Mouse (Mus musculus) effector memory CD4-positive, alpha-beta T cell, adult 7 months (primary cell): ENCODE measurements around the gene Sstr3. TPM values are rescaled to one million over a fixed set of nuclear protein-coding genes. Genes with fewer than 3 reads are reported as not detected.

Source experiments
- polyA plus RNA-seq: library from polyadenylated mRNA; unstranded; fragments of 100-300 nt; shearing (Covaris generic); gene quantifications from one replicate; pipeline ENCODE4 v1.2.1, GENCODE M21; 2017

Sstr3 gene
- polyA plus RNA-seq: not detected

GRCm38 (mm10) chr15:78544561-78545001 lies at the start of gene Sstr3:
Gene Sstr3 (minus strand): TSS chr15:78544685.

GRCm38 (mm10) chr15:78572658-78573397 lies 28.3 kb upstream of the Sstr3 start, which contains the start of gene Rac2:
Gene Rac2 (minus strand): TSS chr15:78572783.

GRCm38 (mm10) chr15:78530671-78531450 lies 13.6 kb downstream of the Sstr3 start, which contains the start of gene C1qtnf6:
Gene C1qtnf6 (minus strand): TSS chr15:78531416.

GRCm38 (mm10) chr15:78494968-78495406 lies 49.5 kb downstream of the Sstr3 start, which contains the start of gene Il2rb:
Gene Il2rb (minus strand): TSS chr15:78495271.

Other genes with a start within 250 kb of the Sstr3 start
- not detected for gene Csf2rb2, start 239.0 kb downstream of the Sstr3 start, polyA plus RNA-seq
- 1.4 TPM for gene Csf2rb, start 218.9 kb downstream of the Sstr3 start, polyA plus RNA-seq
- not detected for gene Tex33, start 148.8 kb downstream of the Sstr3 start, polyA plus RNA-seq
- 1.5 TPM for gene Tst, start 138.8 kb downstream of the Sstr3 start, polyA plus RNA-seq
- gene Mpst, start 138.3 kb downstream of the Sstr3 start, polyA plus RNA-seq: 1.9 TPM
- gene Kctd17, start 116.1 kb downstream of the Sstr3 start, polyA plus RNA-seq: 18.1 TPM
- gene Tmprss6, start 76.1 kb downstream of the Sstr3 start, polyA plus RNA-seq: 0.37 TPM
- 698 TPM for gene Il2rb, start 49.4 kb downstream of the Sstr3 start, polyA plus RNA-seq
- gene C1qtnf6, start 13.3 kb downstream of the Sstr3 start, polyA plus RNA-seq: 1.9 TPM
- gene Rac2, start 28.1 kb upstream of the Sstr3 start, polyA plus RNA-seq: 1,721 TPM
- 307 TPM for gene Cyth4, start 52.4 kb upstream of the Sstr3 start, polyA plus RNA-seq
- 0.22 TPM for gene Elfn2, start 174.1 kb upstream of the Sstr3 start, polyA plus RNA-seq
- 136 TPM for gene Mfng, start 228.8 kb upstream of the Sstr3 start, polyA plus RNA-seq